Mouse (Mus musculus) heart, postnatal 0 days (tissue): ENCODE results near the gene Ddx58. TPM values are rescaled to one million over a fixed set of nuclear protein-coding genes. Genes with fewer than 3 reads are reported as not detected.

ENCODE experiments used
- ATAC-seq: fragments of 200-750 bp; cut with Nextera tagmentation; 2 replicates; pipeline ENCODE4 v1.8.0; 2017; ENCODE audit warnings: low read depth, moderate number of reproducible peaks, moderate library complexity; ENCODE audit not compliant: insufficient read depth
- DNase-seq: peaks from one replicate; pipeline ENCODE4 v3.0.0-alpha.2; 2016; ENCODE audit warnings: low spot score
- H3K27ac ChIP-seq: fragments of 300-500 bp; sonication (generic); 2 replicates; pipeline ENCODE4 v1.5.1; 2014; ENCODE audit warnings: low read depth, mild to moderate bottlenecking
- H3K27me3 ChIP-seq: fragments of 300-500 bp; sonication (generic); 2 replicates; pipeline ENCODE4 v1.6.1; 2014; ENCODE audit warnings: low read length, mixed read lengths; ENCODE audit not compliant: control insufficient read depth, insufficient read depth
- H3K36me3 ChIP-seq: fragments of 300-500 bp; sonication (generic); replicated peaks from 2 replicates; pipeline ENCODE4 v1.6.1; 2014; ENCODE audit warnings: low read length, mixed read lengths; ENCODE audit not compliant: control insufficient read depth, insufficient read depth
- H3K4me1 ChIP-seq: fragments of 300-500 bp; sonication (generic); 2 replicates; pipeline ENCODE4 v1.6.1; 2014; ENCODE audit warnings: antibody characterized with exemption; ENCODE audit not compliant: control insufficient read depth, insufficient read depth
- H3K4me2 ChIP-seq: fragments of 300-500 bp; sonication (generic); 2 replicates; pipeline ENCODE4 v1.6.1; 2014; ENCODE audit warnings: low read depth, mild to moderate bottlenecking, low read length, moderate library complexity
- H3K4me3 ChIP-seq: fragments of 300-500 bp; sonication (generic); 2 replicates; pipeline ENCODE4 v1.5.1; 2014; ENCODE audit warnings: low read depth, low read length
- H3K9ac ChIP-seq: fragments of 300-500 bp; sonication (generic); replicated peaks from 2 replicates; pipeline ENCODE4 v1.6.1; 2014; ENCODE audit warnings: low read depth, low read length, mixed read lengths
- H3K9me3 ChIP-seq: fragments of 300-500 bp; sonication (generic); replicated peaks from 2 replicates; pipeline ENCODE4 v1.6.1; 2016; ENCODE audit warnings: low read length; ENCODE audit not compliant: control insufficient read depth
- CTCF ChIP-seq: IDR thresholded peaks from 2 replicates; pipeline ENCODE4 v1.5.1; 2016; ENCODE audit warnings: antibody characterized with exemption, control low read depth, low read depth
- EP300 ChIP-seq: IDR thresholded peaks from 2 replicates; pipeline ENCODE4 v1.6.1; 2016; ENCODE audit warnings: antibody characterized with exemption, low read depth
- WGBS: fragments of 180-500 bp; shearing (Covaris S2); extraction: QIAGEN DNeasy Blood & Tissue Kit; methylation state at CpG from one replicate; pipeline ENCODE4 v1.1.7; 2014; 5-methylcytosine and 5-hydroxymethylcytosine counted together
- polyA plus RNA-seq: library from polyadenylated mRNA; unstranded; fragments of >200 nt; fragmentation: Nextera tagmentation; extraction: Ambion mirVana; gene quantifications from 2 replicates; pipeline ENCODE4 v1.2.1, GENCODE M21; 2015
- total RNA-seq: library from RNA; depleted of rRNA; stranded (reverse); fragments of >200 nt; gene quantifications from 2 replicates; pipeline ENCODE4 v1.2.3, GENCODE M21; 2014; ENCODE audit warnings: low replicate concordance

The Ddx58 gene
- total and polyA plus RNA-seq, 2 experiments from 2014 or later: 6.7 to 17.5 TPM

DNA sequence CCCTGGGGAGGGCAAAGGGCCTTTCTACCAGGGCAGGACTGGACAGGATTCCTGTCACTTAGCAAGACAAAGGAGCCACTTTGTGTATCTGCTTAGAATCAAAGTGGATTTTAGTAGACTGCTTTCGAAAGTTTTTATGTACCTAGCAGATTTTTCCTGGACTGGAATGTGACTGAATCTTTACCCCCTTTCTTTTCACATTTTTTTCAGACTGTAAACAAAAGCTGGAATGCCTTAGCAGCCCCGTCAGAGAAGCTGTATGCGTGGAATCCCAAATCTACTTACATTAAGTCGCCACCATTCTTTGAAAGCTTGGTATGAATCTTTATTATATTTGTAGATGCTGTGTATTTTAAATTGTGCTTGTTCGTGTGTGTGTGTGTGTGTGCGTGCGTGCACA lies 51.7 kb downstream of the Ddx58 start:
- peaks cover 89% of the 10 kb centered on the region for H3K36me3 ChIP-seq
- WGBS: 85% methylated on average over 7 of the region's 7 CpGs
- no peak for TF ChIP-seq CTCF
- no peak for TF ChIP-seq EP300

DNA sequence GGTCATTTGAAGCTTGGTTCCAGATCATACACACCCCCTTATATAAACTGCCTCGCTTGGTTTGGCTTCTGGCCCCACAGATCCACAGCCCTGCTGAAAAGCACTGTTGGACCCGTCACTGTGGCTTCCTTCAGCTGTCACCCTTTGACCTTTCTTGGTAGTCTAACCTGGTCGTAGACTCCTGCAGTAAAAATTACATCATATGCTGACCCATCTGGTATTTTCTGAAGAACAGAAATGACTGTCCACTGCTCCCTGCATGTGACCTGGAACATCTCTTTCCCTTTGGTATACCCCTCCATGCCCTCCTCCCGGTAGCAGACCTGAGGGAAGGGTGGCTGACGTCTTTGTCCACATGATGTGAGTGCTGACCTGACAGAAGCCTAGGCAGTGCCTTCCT lies 55.2 kb downstream of the Ddx58 start:
- WGBS: 82% methylated on average over 5 of the region's 5 CpGs
- Histone ChIP-seq H3K4me2 (no peak overlapping the region), H3K9ac (no peak overlapping the region), H3K4me3 (no peak overlapping the region), H3K27me3 (no peaks in the 10 kb centered on the region), H3K9me3 (no peaks in the 10 kb centered on the region), H3K4me1 (no peaks in the 10 kb centered on the region), H3K36me3 (peaks cover 97% of the 10 kb centered on the region), H3K27ac (no peak overlapping the region)
- ATAC-seq (no peak), DNase-seq (no peak)
- TF ChIP-seq EP300: no peak
- TF ChIP-seq CTCF: no peak

More for the DNA sequence above, 51.7 kb downstream of the Ddx58 start:
- DNase-seq (no peak), ATAC-seq (no peak)
- Histone ChIP-seq H3K9ac (no peak overlapping the region), H3K4me3 (no peak overlapping the region), H3K4me1 (no peaks in the 10 kb centered on the region), H3K4me2 (no peak overlapping the region), H3K27me3 (no peaks in the 10 kb centered on the region), H3K27ac (no peak overlapping the region), H3K9me3 (no peaks in the 10 kb centered on the region)

DNA sequence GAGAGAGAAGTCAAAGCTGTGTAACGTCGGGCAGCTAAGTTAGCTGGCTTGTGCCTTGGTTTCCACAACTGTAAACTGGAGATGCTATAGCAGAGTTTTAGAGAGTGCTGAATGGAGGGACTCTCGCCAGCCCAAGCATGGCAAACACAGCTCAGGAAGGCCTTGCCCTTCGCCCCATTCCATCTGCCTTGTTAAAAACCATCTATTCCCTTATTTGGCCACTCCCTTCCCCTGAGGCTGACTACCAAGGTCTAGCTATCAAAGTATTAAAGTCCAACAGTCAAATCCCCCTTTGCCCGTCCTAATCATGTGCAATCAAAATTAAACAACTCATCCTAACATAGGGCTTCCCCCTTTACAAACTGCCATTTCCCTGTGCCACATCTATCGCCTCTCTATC lies 55.8 kb downstream of the Ddx58 start:
- WGBS: 88% methylated on average over 6 of the region's 6 CpGs
- no peak for TF ChIP-seq EP300
- no peak for TF ChIP-seq CTCF
- Histone ChIP-seq H3K9me3 (no peaks in the 10 kb centered on the region), H3K4me1 (no peaks in the 10 kb centered on the region), H3K36me3 (peaks cover 96% of the 10 kb centered on the region), H3K4me3 (no peak overlapping the region), H3K27ac (no peak overlapping the region), H3K27me3 (no peaks in the 10 kb centered on the region), H3K9ac (no peak overlapping the region), H3K4me2 (no peak overlapping the region)
- ATAC-seq (no peak), DNase-seq (no peak)

DNA sequence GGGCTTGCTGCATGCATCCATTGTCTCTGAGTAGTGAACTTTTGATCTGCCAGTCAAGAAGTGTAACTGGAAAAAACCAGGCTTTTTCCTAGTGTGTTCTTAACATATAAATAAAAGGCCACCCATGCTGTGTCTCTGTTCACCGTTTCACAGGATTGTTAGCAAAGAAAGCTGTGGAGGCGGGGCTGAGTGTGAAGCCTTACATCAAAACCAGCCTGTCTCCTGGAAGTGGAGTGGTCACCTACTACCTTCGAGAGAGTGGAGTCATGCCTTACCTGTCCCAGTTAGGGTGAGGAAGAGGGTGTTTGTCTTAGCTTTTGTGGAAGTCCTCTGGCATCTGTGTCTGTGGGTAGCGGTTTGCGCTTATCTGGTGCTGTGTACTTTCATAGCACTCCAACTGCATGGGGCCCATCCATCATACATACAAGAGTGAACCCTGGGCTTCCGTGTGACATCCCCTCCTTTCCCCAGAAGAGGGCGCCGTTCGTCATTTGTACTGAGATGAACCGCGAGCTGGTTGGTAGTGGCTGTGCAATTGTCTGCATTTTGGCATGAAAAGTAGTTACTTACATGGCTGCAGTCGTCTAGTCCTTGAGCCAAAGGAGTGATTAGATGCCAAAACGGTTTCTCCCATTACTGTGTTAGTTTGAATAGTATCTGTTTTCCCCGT lies 56.8 kb downstream of the Ddx58 start:
- peak; percentile 66 for ATAC-seq
- Histone ChIP-seq H3K9me3 (no peaks in the 10 kb centered on the region), H3K4me3 (no peak overlapping the region), H3K9ac (no peak overlapping the region), H3K27me3 (no peaks in the 10 kb centered on the region), H3K36me3 (peaks cover 96% of the 10 kb centered on the region), H3K4me1 (no peaks in the 10 kb centered on the region), H3K4me2 (no peak overlapping the region), H3K27ac (no peak overlapping the region)
- TF ChIP-seq EP300: no peak
- peak; percentile 69 for TF ChIP-seq CTCF
- DNase-seq: peak; percentile 36
- WGBS: 45% methylated on average over 14 of the region's 14 CpGs

DNA sequence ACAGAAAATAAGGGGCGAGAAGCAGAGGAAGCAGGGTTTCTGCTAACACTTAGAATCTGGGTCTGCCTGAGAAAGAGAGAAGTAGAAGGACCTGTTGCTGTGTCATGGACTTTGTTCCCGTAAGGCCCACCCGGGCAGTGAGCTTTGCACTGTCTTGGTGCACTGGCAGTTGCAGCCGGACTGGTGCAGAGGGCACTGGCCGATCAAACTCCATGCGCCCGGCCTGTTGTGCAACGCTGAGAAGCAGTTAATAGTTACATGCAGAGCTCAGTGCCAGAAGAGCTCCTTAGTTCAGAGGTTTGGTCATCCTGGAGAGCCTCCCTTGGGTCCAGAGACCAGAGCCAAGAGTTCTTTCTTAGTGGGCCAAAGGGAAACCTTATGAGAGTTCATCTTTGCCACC lies 57.9 kb downstream of the Ddx58 start:
- H3K9me3 ChIP-seq: no peaks in the 10 kb centered on the region
- H3K4me1 ChIP-seq: no peaks in the 10 kb centered on the region
- no peak overlapping the region for H3K27ac ChIP-seq
- no peaks in the 10 kb centered on the region for H3K27me3 ChIP-seq
- no peak for ATAC-seq
- peaks cover 90% of the 10 kb centered on the region for H3K36me3 ChIP-seq
- WGBS: 88% methylated on average over 8 of the region's 8 CpGs
- H3K4me3 ChIP-seq: no peak overlapping the region
- no peak for DNase-seq
- no peak overlapping the region for H3K9ac ChIP-seq
- TF ChIP-seq EP300: no peak
- no peak for TF ChIP-seq CTCF
- no peak overlapping the region for H3K4me2 ChIP-seq

DNA sequence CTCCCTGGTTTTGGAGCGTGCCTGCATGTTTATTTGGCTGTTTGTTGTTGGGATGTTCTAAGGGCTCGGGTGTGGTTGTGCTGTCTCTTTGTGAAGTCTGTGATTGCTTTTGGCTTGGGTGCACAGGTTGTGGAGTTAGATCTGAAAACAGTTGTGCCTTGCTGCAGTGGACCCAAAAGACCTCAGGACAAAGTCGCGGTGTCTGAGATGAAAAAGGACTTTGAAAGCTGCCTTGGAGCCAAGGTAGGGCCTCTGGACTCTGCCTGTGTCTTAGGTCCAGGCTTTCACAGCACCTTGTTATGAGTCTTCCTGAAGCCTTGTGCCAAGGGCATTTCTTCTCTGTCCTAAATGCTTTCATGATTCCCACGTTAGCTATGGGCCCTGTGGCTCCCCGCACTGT lies 59.6 kb downstream of the Ddx58 start:
- Histone ChIP-seq H3K4me3 (no peak overlapping the region), H3K9me3 (no peaks in the 10 kb centered on the region), H3K27me3 (no peaks in the 10 kb centered on the region), H3K36me3 (peaks cover 88% of the 10 kb centered on the region), H3K27ac (no peak overlapping the region), H3K4me1 (no peaks in the 10 kb centered on the region), H3K4me2 (no peak overlapping the region), H3K9ac (no peak overlapping the region)
- DNase-seq: no peak
- TF ChIP-seq CTCF: no peak
- TF ChIP-seq EP300: no peak
- ATAC-seq: no peak
- WGBS: 95% methylated on average over 6 of the region's 6 CpGs
